Mouse (Mus musculus) lung, postnatal 10 days (tissue): ENCODE data around the gene Usp2.

Source experiments
- DNase-seq: peaks from one replicate; pipeline ENCODE4 v3.0.0; 2021

Gene Usp2

DNA sequence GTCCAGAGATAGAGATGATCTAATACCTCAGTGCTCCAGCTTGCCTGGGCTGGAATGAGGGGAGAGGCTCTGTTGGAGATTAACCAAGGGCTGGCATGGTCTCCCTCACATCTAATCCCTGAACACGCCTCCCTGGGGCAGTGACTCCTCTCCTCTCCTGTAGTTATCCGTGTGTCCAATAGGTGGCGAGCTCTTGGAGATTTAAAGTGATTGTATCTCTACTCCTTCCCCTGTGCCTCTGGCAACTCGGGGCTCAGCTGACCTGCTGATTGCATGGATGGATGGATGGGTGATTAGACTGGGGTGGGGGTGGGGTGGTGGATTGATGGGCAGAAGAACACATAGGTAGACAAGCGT lies 9.9 kb downstream of the Usp2 start:
- DNase-seq: peak; percentile 83

DNA sequence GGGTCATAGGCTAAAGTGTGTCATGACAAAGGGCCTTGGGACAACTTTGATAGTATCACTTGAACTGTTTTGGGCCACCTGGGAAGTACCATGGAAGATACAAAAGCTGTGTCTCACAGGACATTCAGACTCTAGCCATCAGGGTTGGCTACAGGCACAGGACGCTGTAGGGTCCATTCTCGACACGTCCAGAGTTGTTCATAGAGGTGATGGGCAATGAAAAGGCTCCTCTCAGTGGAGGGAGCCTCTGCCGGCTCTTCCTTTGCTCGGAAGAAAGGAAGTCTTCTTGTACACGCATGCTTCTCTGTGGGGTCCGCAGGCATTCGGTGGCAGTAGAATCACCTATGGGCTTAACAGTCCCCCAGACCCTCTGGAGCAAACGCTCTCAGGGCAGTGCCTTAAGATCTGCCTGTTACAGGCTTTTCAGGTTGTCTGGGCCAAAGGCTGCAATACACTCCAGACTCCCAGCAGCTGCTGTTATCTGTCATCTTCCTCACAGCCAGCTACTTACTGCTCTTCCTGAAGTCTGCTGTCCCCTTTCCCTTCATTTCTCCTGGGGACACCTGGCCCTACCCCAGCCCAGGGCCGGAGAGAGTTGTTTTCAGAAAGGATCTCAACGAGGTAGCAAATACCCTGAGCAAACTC lies 10.6 kb downstream of the Usp2 start:
- no peak for DNase-seq

DNA sequence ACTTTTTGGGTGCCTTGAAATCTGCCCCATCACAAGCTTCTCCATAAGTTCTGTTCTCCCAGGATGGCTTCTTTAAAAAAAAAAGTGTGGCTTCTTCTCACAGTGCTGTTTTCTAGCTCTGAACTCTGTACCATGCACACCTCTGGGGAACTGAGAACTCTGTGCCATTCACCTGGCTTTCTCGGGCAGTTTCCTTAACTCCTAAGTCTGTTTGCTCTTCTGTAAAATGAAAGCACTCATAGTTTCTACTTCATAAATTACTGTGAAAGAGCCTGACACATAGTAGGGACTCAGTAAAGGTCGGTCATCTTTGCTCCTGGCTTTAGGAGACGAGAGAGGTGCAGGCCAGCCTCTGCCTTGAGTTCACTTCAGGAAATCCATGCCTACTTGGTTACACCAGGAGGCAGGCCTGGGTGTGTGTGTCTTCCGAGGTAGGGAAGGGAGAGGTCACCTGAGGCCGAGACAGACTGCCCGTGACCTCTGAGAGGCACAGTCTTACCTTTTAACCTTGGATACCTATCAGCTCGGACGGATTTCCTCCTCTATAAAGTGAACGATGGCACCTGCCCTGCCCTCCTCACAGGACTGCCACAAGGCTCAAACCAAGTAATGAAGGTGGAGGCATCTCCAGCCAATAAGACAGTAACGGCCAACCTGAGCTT lies 11.4 kb downstream of the Usp2 start:
- DNase-seq: no peak

DNA sequence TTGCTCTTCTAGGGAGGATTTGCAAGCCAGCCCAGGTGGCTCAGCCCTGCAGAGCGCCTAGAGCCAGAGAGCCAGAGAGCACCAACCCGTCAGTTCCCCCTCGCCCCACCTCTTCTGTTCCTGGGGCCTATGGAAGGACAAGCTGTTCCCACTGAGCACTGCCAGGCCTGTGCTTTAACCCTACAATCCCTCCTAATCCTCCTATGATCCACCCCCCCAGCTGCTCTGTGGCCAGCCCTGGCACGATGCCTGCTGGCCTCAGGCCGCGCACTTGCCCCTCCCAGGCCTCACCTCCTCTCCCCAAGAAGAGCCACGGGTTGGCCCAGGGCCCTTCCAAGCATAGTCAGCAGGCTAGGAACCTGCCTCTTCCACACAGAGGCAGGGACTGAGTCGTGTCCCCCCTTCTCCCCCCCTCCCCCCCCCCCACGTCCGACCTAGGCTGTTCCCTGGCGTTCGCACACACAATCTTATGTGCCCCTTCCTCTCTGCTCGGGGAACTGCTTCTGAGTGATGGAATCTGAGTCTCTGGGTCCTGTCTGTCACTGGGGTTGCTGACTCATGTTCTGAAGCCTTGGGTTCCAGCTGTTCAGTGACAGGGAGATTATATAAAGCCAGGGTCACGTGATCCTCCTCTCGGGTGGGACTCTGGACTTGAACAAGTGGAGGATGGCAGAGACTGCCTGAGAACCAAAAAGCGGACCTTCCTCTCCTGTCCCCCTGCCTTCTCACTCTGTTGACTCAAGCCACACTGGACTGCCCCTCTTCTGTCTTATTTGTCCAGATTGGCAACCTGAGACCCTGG lies 12.3 kb downstream of the Usp2 start:
- peak; percentile 88 for DNase-seq

DNA sequence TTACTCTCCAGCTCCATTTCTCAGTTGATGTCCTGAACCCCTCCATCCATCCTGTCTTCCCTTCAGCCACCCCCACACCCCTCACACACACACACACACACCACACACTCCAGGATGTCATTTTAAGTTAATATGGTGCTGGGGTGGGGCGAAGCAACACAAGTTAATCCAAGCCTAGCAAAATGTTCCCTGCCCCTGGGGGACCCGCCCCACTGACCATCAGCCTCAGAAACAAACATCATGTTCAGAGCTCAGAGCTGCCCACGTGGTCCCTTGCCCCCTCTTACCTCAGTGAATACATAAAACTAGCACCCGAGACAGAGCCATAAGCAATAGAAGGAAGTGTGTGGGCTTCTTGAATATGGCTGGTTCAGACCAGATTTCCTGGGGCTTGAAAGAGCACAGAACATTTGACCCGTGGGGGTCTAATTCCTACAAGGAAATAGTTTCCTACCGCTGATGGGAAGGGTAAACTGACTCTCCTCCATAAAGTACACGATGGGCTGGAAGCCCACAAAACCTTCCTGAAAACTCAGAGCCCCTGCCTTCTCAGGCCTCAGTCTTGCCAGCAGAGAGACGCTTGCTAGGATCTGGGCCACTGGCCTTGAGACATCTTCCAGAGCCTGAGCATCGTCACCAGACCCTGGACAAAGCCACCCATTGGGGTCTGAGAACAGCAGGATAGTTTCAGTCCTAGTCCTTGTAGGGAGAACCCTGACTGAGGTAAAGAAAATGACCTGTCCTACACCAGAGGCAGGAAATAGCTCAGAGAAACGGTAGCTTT lies 13.4 kb downstream of the Usp2 start:
- DNase-seq: no peak

DNA sequence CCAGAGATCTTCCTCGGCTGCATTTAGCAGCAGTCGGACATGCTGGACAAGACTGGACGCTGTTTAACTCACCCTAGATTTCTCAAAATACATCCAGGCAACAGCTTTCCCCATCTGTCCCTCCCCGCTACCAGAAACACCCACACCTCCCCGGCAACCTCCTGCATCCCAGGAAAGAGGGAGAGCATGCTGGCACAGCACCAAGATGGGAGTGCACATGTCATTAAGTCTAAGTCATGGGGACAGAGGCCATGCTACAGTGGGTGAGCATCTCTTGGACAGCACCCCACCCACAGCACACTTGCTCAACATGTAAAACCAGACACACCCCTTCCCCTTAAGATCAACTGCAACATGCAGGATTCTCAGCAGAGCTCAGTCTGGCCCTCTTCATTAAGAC lies 14.1 kb downstream of the Usp2 start:
- DNase-seq: no peak

DNA sequence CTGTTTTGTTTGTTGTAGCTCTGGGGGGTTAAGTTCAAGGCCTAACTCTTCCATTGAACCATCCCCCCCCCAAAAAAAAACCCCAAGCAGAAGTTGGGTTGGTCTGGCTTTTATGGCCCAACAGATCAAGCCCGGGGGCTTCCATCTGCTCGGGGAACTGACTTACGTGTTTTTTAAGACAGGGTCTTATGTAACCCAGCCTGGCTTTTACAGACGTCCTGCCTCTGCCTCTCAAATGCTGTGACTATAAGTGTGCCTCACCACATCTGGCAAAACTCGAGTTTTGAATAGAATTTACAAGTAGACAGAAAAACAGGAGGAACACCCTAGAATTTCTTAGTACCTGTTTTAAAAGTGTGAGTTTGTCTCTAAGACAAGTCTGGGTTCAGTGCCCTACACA lies 14.8 kb downstream of the Usp2 start:
- no peak for DNase-seq

GRCm38 (mm10) chr9:44082266-44082665 lies 15.4 kb downstream of the Usp2 start:
- no peak for DNase-seq

DNA sequence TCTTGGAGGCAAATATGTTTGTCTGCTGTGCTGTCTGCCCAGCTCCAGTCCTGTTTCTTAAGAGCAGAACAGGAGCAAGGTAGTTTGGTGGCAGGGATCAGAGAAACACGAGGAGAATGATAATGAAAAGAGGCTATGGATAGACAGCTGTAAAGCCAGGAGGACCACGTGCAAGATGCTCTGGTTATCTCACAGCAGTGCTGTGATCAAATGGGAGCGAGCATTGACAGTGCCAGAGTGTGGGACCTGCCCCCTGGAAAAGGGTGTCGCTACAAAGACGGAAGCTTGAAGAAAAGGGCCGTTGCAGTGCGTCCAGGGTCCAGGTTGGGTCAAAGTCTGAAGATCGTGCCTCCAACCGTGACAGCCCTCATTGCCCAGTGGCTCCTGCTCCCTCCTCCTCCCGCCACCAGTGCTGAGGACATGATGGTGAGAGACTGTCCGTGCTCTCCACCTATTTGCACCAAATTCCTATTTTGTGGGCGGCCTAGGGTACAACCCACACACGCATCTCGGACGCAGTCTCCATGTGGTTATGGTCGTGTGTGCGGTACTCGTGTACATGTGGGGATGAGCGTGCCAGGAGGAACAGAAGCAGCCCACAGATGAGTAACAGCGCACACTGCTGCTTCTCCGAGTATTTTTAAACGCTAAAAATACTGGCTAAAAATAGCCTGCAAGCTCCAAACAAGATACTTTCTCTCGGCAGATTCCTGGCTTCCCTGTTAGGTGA lies 16.7 kb downstream of the Usp2 start:
- no peak for DNase-seq

DNA sequence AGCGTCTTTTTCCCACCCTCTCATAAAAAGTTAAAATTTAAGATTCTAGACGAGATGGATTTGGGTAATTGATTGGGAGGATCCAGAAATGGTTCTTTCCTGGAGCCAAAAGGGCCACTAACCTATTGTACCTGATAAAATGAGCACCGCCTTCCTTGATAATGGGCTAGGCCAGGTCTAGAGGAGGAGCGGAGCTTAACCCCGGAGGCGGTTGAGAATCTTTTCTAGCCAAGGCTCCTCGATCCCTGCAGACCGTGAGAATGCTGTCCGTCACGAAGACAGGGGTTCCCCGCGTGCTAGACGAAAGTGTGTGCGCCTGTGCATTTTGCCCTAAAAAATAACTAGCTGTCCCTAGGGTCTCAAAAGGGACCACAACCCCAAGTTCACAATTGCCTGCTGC lies 17.4 kb downstream of the Usp2 start:
- DNase-seq: no peak

DNA sequence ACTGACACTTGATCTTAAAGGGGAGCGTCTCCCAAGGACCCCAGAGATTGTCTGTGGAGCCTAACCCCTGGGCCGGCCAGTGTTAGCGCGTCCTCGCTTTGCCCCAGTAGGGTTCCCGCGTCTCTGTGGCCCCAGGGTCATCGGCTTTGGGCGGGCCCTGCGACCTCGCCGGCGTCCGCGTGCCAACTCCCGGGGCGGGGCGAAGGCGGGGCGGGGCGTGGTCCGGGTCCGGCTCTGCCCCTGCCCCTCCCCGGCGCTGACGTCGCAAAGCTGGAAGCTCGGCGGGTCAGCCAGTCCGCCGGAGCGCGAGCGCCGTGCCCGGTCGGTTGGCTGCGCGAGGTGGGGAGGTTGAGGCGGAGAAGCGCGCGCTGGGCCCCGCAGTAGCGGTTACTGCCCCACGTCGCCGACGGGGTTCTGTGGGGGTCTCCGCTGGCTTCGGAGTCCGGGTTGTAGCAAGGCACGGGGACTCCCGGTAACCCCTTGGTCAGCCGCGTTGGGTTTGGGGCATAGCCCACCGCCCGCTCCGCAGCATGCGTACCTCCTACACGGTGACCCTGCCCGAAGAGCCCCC lies 17.9 kb downstream of the Usp2 start:
- DNase-seq: peak; percentile 94

DNA sequence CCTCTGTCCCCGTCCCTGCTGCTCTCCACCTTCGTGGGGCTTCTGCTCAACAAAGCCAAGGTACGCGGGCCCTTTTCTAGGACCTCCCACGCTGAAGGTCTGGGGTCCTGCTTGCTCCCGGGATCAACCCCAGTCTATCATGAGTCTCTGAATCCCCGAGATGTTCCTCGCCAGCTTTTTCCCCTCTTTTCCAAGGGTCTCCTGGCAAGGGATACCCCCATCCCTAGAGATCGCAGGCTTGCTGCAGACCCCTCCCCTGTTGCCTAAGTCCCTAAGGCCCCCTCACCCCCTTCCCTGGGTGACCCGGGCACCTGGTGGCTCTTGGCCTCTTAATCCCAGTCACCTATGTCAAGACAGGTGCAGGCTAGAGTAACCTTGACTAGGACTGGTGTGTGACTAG lies 18.5 kb downstream of the Usp2 start:
- DNase-seq: no peak

- no peak for DNase-seq
These were observed 19.2 kb downstream of the Usp2 start for GRCm38 (mm10) chr9:44085741-44086665.

DNA sequence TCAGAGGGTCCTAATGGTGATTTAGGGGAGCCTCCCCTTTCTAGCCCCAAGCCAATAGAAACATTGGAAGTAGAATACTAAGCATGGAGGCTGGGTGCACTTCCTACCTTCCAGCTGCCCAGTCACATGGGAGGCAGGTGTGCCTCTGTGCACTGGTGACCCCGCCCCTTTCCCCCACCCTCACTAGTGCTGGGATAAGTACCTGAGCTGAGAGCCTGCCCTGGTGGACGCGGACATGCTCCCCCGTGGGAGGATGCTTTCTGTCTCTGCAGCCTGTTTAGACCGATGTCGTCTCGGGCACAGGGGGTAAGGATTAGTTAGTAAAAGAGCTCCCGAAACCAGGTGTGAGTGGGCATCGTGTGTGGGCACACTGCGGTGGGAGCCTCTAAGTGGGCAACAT lies 20.1 kb downstream of the Usp2 start:
- no peak for DNase-seq

DNA sequence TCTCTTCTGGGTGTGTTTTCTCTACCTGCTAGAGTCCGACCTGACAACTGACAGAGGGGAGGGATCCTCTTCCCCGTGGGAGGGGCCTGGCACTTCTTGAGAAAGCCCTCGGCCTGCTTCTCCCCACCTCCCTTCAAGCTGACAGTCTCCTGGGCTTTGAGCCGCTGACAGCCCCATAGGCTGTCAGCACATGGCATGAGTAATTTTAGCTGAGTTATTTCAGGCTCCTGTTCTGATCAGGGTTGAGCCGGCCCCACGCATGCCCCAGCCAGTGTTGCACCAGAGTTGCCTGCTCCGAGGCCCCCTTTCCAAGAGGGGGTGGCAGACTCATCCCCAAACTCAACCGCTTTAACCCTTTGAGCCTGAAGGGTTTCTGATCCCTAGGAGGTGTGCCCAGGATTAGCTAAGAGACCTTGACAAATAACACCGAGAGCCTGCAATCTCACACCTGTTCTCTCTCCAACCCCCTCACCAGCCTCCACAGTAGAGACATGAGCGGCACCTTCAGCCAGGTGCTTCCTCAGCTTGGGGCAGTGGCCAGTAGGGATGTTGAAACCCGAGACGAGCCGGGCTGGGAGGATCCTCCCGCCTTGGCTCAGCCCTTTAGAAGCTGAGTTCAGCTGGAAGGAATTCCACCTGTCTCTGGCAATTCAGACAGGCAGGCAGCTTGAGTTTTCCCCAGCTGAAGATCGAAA lies 21.1 kb downstream of the Usp2 start:
- no peak for DNase-seq

DNA sequence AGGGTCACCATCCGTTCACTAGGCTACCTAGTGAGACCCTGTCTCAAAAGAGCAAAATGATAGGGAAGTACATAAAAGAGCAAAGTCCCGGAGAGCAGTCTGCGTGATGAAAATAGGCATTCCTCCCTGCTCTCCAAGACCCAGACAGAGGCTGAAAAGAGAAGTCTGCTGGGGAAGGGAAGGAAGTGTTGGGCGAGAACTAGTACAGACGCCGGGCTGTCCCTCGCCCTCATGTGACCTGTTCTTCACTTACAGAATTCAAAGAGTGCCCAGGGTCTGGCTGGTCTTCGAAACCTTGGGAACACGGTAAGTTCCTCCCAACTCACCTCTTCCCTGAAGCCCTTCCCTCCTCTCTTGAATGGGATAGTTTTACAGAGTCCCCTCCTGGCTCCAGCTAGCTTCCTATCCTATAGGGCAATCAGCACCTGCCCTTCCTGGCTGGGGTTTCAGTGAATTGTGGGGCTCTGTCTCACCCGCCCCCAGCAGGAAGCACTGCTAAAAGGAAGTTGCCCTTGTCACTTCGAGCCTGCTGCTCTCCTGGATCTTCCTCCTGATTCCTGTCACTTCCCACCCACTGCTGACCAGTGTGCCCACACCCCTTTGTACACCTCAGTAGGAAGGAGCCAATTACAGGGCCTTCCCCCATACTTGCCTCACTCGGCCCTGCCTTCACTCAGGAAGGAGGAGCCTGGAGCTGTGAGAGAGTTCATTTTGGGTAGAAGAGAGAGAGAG lies 22.2 kb downstream of the Usp2 start:
- DNase-seq: no peak

GRCm38 (mm10) chr9:44093612-44094503 lies 27.0 kb downstream of the Usp2 start:
- peak; percentile 85 for DNase-seq

GRCm38 (mm10) chr9:44094737-44095136 lies 27.9 kb downstream of the Usp2 start:
- DNase-seq: no peak

- no peak for DNase-seq
These were observed 29.0 kb downstream of the Usp2 start for GRCm38 (mm10) chr9:44095781-44096180.
